Mouse (Mus musculus) forebrain, embryonic 10.5 days (tissue): Measurements from ENCODE around the gene Gm10715. TPM values are rescaled to one million over a fixed set of nuclear protein-coding genes. Genes with fewer than 3 reads are reported as not detected.
A peak's percentile ranks its signal among the peaks of the same experiment; 100 is the strongest.
"Not testable (repeated sequence)": the region's sequence is repeated elsewhere in the genome, so short reads cannot be mapped to it uniquely, and the experiment has no call there.

Experiments used
- DNase-seq: peaks from one replicate; pipeline ENCODE4 v3.0.0-alpha.2; 2017; ENCODE audit warnings: low spot score; ENCODE audit errors: extremely low spot score
- H3K27ac ChIP-seq: fragments of 300-500 bp; sonication (generic); 2 replicates; pipeline ENCODE4 v1.5.1; 2016; ENCODE audit warnings: mild to moderate bottlenecking
- H3K27me3 ChIP-seq: fragments of 300-500 bp; sonication (generic); 2 replicates; pipeline ENCODE4 v1.6.1; 2016; ENCODE audit warnings: mild to moderate bottlenecking; ENCODE audit not compliant: poor library complexity, severe bottlenecking
- H3K36me3 ChIP-seq: fragments of 300-500 bp; sonication (generic); replicated peaks from 2 replicates; pipeline ENCODE4 v1.6.1; 2016; ENCODE audit warnings: mild to moderate bottlenecking, moderate library complexity
- H3K4me1 ChIP-seq: fragments of 300-500 bp; sonication (generic); 2 replicates; pipeline ENCODE4 v1.6.1; 2016
- H3K4me3 ChIP-seq: fragments of 300-500 bp; sonication (generic); 2 replicates; pipeline ENCODE4 v1.5.1; 2016; ENCODE audit warnings: mild to moderate bottlenecking, moderate library complexity
- H3K9me3 ChIP-seq: fragments of 300-500 bp; sonication (generic); 2 replicates; pipeline ENCODE4 v1.6.1; 2016; ENCODE audit warnings: mild to moderate bottlenecking, moderate library complexity
- WGBS: fragments of 180-500 bp; shearing (Covaris S2); methylation state at CpG from one replicate; pipeline ENCODE4 v1.1.7; 2016; 5-methylcytosine and 5-hydroxymethylcytosine counted together
- polyA plus RNA-seq: library from polyadenylated mRNA; unstranded; fragments of >200 nt; fragmentation: Nextera tagmentation; extraction: Ambion mirVana; gene quantifications from 2 replicates; pipeline ENCODE4 v1.2.1, GENCODE M21; 2016

Gm10715 gene
- polyA plus RNA-seq, 1 experiment from 2014 or later, result not detected

DNA sequence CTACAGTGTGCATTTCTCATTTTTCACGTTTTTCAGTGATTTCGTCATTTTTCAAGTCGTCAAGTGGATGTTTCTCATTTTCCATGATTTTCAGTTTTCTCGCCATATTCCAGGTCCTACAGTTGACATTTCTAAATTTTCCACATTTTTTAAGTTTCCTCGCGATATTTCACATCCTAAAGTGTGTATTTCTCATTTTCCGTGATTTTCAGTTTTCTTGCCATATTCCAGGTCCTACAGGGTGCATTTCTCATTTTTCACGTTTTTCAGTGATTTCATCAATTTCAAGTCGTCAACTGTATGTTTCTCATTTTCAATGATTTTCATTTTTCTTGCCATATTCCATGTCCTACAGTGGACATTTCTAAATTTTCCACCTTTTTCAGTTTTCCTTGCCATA, 19.6 kb upstream of the Gm10715 start, which contains the start of gene Gm10719:
TSS of gene Gm10719 (plus strand) at position 301 of the 400 bp plus-strand sequence.
- DNase-seq, H3K27me3 ChIP-seq, H3K27ac ChIP-seq, H3K36me3 ChIP-seq, H3K4me1 ChIP-seq, H3K4me3 ChIP-seq, H3K9me3 ChIP-seq: not testable (repeated sequence)
- 71% methylated on average over 2 of the region's 9 CpGs for WGBS

DNA sequence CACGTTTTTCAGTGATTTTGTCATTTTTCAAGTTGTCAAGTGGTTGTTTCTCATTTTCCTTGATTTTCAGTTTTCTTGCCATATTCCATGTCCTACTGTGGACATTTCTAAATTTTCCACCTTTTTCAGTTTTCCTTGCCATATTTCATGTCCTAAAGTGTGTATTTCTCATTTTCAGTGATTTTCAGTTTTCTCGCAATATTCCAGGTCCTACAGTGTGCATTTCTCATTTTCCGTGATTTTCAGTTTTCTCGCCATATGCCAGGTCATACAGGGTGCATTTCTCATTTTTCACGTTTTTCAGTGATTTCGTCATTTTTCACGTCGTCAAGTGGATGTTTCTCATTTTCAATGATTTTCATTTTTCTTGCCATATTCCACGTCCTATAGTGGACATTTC, 17.7 kb upstream of the Gm10715 start:
- not testable (repeated sequence) for H3K27me3 ChIP-seq, H3K36me3 ChIP-seq, H3K4me3 ChIP-seq, H3K9me3 ChIP-seq, H3K27ac ChIP-seq, DNase-seq, H3K4me1 ChIP-seq
- WGBS, result 61% methylated on average over 9 of the region's 9 CpGs

DNA sequence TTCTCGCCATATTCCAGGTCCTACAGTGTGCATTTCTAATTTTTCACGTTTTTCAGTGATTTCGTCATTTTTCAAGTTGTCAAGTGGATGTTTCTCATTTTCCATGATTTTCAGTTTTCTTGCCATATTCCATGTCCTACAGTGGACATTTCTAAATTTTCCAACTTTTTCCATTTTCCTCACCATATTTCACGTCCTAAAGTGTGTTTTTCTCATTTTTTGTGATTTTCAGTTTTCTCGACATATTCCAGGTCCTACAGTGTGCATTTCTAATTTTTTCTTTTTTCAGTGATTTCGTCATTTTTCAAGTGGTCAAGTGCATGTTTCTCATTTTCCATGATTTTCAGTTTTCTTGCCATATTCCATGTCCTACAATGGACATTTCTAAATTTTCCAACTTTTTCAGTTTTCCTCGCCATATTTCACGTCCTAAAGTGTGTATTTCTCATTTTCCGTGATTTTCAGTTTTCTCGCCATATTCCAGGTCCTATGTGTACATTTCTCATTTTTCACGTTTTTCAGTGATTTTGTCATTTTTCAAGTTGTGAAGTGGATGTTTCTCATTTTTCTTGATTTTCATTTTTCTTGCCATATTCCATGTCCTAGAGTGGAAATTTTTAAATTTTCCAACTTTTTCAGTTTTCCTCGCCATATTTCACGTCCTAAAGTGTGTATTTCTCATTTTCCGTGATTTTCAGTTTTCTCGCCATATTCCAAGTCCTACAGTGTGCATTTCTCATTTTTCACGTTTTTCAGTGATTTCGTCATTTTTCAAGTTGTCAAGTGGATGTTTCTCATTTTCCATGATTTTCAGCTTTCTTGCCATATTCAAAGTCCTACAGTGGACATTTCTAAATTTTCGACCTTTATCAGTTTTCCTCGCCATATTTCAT, 16.6 kb upstream of the Gm10715 start:
- H3K36me3 ChIP-seq, H3K4me1 ChIP-seq, H3K4me3 ChIP-seq, DNase-seq, H3K27me3 ChIP-seq, H3K9me3 ChIP-seq, H3K27ac ChIP-seq: not testable (repeated sequence)
- 77% methylated on average over 17 of the region's 19 CpGs for WGBS

DNA sequence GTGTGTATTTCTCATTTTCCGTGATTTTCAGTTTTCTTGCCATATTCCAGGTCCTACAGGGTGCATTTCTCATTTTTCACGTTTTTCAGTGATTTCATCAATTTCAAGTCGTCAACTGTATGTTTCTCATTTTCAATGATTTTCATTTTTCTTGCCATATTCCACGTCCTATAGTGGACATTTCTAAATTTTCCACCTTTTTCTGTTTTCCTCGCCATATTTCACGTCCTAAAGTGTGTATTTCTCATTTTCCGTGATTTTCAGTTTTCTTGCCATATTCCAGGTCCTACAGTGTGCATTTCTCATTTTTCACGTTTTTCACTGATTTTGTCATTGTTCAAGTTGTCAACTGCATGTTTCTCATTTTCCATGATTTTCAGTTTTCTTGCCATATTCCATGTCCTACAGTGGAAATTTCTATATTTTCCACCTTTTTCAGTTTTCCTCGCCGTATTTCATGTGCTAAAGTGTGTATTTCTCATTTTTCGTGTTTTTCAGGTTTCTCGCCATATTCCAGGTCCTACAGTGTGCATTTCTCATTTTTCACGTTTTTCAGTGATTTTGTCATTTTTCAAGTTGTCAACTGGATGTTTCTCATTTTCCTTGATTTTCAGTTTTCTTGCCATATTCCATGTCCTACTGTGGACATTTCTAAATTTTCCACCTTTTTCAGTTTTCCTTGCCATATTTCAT, 14.2 kb upstream of the Gm10715 start:
- H3K36me3 ChIP-seq, H3K9me3 ChIP-seq, H3K27me3 ChIP-seq, H3K4me1 ChIP-seq, H3K27ac ChIP-seq, H3K4me3 ChIP-seq: not testable (repeated sequence)
- peak; percentile 27 for DNase-seq
- 73% methylated on average over 11 of the region's 13 CpGs for WGBS

DNA sequence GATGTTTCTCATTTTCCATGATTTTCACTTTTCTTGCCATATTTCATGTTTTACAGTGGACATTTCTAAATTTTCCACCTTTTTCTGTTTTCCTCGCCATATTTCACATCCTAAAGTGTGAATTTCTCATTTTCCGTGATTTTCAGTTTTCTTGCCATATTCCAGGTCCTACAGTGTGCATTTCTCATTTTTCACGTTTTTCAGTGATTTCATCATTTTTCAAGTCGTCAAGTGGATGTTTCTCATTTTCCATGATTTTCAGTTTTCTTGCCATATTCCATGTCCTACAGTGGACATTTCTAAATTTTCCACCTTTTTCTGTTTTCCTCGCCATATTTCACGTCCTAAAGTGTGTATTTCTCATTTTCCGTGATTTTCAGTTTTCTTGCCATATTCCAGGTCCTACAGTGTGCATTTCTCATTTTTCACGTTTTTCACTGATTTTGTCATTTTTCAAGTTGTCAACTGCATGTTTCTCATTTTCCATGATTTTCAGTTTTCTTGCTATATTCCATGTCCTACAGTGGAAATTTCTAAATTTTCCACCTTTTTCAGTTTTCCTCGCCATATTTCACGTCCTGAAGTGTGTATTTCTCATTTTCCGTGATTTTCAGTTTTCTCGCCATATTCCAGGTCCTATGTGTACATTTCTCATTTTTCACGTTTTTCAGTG, 13.2 kb upstream of the Gm10715 start, which contains the start of gene Gm10718:
TSS of gene Gm10718 (plus strand) at position 236 of the 673 bp plus-strand sequence.
- H3K27me3 ChIP-seq, H3K4me1 ChIP-seq, DNase-seq, H3K36me3 ChIP-seq, H3K9me3 ChIP-seq, H3K27ac ChIP-seq, H3K4me3 ChIP-seq: not testable (repeated sequence)
- WGBS, result 72% methylated on average over 12 of the region's 13 CpGs

DNA sequence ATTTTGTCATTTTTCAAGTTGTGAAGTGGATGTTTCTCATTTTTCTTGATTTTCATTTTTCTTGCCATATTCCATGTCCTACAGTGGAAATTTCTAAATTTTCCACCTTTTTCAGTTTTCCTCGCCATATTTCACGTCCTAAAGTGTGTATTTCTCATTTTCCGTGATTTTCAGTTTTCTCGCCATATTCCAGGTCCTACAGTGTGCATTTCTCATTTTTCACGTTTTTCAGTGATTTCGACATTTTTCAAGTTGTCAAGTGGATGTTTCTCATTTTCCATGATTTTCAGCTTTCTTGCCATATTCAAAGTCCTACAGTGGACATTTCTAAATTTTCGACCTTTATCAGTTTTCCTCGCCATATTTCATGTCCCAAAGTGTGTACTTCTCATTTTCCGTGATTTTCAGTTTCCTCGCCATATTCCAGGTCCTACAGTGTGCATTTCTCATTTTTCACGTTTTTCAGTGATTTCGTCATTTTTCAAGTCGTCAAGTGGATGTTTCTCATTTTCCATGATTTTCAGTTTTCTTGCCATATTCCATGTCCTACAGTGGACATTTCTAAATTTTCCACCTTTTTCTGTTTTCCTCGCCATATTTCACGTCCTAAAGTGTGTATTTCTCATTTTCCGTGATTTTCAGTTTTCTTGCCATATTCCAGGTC, 12.6 kb upstream of the Gm10715 start:
- DNase-seq, H3K27me3 ChIP-seq: not testable (repeated sequence)
- WGBS, result 77% methylated on average over 16 of the region's 16 CpGs

DNA sequence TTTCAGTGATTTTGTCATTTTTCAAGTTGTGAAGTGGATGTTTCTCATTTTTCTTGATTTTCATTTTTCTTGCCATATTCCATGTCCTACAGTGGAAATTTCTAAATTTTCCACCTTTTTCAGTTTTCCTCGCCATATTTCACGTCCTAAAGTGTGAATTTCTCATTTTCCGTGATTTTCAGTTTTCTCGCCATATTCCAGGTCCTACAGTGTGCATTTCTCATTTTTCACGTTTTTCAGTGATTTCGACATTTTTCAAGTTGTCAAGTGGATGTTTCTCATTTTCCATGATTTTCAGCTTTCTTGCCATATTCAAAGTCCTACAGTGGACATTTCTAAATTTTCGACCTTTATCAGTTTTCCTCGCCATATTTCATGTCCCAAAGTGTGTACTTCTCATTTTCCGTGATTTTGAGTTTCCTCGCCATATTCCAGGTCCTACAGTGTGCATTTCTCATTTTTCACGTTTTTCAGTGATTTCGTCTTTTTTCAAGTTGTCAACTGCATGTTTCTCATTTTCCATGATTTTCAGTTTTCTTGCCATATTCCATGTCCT, 11.7 kb upstream of the Gm10715 start, which contains the start of gene Gm10717:
TSS of gene Gm10717 (plus strand) at position 506 of the 556 bp plus-strand sequence.
- 73% methylated on average over 12 of the region's 12 CpGs for WGBS
- H3K4me1 ChIP-seq, H3K27me3 ChIP-seq, H3K36me3 ChIP-seq, H3K27ac ChIP-seq, H3K4me3 ChIP-seq, H3K9me3 ChIP-seq, DNase-seq: not testable (repeated sequence)

More for the DNA sequence above, 12.6 kb upstream of the Gm10715 start:
- not testable (repeated sequence) for H3K36me3 ChIP-seq, H3K9me3 ChIP-seq, H3K4me3 ChIP-seq, H3K27ac ChIP-seq, H3K4me1 ChIP-seq

DNA sequence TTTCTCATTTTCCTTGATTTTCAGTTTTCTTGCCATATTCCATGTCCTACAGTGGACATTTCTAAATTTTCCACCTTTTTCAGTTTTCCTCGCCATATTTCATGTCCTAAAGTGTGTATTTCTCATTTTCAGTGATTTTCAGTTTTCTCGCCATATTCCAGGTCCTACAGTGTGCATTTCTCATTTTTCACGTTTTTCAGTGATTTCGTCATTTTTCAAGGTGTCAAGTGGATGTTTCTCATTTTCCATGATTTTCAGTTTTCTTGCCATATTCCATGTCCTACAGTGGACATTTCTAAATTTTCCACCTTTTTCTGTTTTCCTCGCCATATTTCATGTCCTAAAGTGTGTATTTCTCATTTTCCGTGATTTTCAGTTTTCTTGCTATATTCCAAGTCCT, 11.0 kb upstream of the Gm10715 start:
- H3K27me3 ChIP-seq, H3K9me3 ChIP-seq, H3K4me1 ChIP-seq, H3K27ac ChIP-seq, H3K36me3 ChIP-seq, DNase-seq, H3K4me3 ChIP-seq: not testable (repeated sequence)
- 74% methylated on average over 5 of the region's 6 CpGs for WGBS

DNA sequence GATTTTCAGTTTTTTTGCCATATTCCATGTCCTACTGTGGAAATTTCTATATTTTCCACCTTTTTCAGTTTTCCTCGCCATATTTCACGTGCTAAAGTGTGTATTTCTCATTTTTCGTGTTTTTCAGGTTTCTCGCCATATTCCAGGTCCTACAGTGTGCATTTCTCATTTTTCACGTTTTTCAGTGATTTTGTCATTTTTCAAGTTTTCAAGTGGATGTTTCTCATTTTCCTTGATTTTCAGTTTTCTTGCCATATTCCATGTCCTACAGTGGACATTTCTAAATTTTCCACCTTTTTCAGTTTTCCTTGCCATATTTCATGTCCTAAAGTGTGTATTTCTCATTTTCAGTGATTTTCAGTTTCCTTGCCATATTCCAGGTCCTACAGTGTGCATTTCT, 10.5 kb upstream of the Gm10715 start:
- 75% methylated on average over 5 of the region's 5 CpGs for WGBS
- not testable (repeated sequence) for H3K4me3 ChIP-seq, H3K9me3 ChIP-seq, H3K4me1 ChIP-seq, H3K36me3 ChIP-seq, H3K27ac ChIP-seq, DNase-seq, H3K27me3 ChIP-seq

DNA sequence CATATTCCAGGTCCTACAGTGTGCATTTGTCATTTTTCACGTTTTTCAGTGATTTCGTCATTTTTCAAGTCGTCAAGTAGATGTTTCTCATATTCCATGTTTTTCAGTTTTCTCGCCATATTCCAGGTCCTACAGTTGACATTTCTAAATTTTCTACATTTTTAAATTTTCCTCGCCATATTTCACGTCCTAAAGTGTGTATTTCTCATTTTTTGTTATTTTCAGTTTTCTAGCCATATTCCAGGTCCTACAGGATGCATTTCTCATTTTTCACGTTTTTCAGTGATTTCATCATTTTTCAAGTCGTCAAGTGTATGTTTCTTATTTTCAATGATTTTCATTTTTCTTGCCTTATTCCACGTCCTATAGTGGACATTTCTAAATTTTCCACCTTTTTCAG, 9.9 kb upstream of the Gm10715 start:
- WGBS, result 67% methylated on average over 9 of the region's 9 CpGs
- not testable (repeated sequence) for H3K9me3 ChIP-seq, H3K4me1 ChIP-seq, H3K4me3 ChIP-seq, H3K27ac ChIP-seq, H3K27me3 ChIP-seq, DNase-seq, H3K36me3 ChIP-seq

DNA sequence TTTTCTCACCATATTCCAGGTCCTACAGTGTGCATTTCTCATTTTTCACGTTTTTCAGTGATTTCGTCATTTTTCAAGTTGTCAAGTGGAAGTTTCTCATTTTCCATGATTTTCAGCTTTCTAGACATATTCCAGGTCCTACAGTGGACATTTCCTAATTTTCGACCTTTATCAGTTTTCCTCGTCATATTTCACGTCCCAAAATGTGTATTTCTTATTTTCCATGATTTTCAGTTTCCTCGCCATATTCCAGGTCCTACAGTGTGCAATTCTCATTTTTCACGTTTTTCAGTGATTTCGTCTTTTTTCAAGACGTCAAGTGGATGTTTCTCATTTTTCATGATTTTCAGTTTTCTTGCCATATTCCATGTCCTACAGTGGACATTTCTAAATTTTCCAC, 9.5 kb upstream of the Gm10715 start:
- not testable (repeated sequence) for H3K4me1 ChIP-seq, H3K4me3 ChIP-seq, H3K36me3 ChIP-seq, H3K27me3 ChIP-seq, H3K27ac ChIP-seq, H3K9me3 ChIP-seq
- 71% methylated on average over 9 of the region's 9 CpGs for WGBS
- peak; percentile 82 for DNase-seq

DNA sequence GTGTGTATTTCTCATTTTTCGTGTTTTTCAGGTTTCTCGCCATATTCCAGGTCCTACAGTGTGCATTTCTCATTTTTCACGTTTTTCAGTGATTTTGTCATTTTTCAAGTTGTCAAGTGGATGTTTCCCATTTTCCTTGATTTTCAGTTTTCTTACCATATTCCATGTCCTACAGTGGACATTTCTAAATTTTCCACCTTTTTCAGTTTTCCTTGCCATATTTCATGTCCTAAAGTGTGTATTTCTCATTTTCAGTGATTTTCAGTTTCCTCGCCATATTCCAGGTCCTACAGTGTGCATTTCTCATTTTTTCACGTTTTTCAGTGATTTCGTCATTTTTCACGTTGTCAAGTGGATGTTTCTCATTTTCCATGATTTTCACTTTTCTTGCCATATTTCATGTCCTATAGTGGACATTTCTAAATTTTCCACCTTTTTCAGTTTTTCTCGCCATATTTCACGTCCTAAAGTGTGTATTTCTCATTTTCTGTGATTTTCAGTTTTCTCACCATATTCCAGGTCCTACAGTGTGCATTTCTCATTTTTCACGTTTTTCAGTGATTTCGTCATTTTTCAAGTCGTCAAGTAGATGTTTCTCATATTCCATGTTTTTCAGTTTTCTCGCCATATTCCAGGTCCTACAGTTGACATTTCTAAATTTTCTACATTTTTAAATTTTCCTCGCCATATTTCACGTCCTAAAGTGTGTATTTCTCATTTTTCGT, 7.2 kb upstream of the Gm10715 start:
- not testable (repeated sequence) for DNase-seq, H3K27ac ChIP-seq, H3K36me3 ChIP-seq, H3K4me3 ChIP-seq, H3K27me3 ChIP-seq, H3K4me1 ChIP-seq, H3K9me3 ChIP-seq
- WGBS, result 63% methylated on average over 14 of the region's 16 CpGs
